Mouse (Mus musculus) thymus, postnatal 4 days (tissue): ENCODE results near the gene Neb.

Experiments used
- DNase-seq: peaks from one replicate; pipeline ENCODE4 v3.0.0; 2021

Neb gene

DNA sequence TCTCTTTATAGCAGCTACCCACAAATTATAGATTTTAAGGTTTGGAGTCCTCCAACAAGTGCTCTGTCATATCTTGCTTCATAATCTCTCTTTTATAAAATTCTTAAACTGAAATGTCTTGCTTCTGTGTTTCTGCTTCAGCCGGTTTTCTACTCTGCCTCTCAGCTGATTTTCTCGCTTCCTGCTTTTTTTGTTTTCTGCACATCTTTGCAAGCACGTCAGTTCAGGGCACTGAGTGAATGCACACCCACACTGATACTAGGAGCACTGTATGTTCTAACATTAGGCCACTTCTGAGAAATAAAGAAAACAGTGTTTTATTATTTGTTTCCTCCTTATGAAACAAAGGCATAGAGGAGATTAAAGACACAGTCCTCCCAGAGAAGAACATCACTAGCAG, 73.7 kb downstream of the Neb start:
- no peak for DNase-seq

- no peak for DNase-seq
These were observed 74.9 kb downstream of the Neb start for GRCm38 (mm10) chr2:52303405-52303804.

- no peak for DNase-seq
These were observed 80.3 kb downstream of the Neb start for GRCm38 (mm10) chr2:52297969-52298368.

DNA sequence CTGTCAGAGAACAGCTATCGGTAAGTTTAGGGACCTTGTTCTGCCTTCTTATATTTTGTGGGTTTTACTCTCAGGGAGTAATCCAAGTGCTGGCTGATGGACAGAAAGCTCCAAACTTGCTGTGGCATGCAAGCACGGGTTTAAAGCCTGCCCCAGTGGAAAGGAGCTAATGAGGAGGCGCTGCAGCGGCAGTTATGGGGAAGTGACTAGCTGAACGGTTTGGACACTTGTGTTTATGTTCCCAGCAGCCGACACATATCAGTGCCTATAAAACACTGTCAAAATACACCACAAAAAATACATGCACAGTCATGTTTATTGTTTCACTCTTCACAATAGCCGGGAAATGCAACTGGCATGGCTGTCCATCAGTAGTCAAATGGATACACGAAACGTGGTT, 81.5 kb downstream of the Neb start:
- DNase-seq = no peak

- no peak for DNase-seq
These were observed 90.8 kb downstream of the Neb start for GRCm38 (mm10) chr2:52287436-52287835.

- DNase-seq = no peak
These were observed 91.9 kb downstream of the Neb start for GRCm38 (mm10) chr2:52286421-52286820.

- no peak for DNase-seq
These were observed 106.1 kb downstream of the Neb start for GRCm38 (mm10) chr2:52272146-52272545.

GRCm38 (mm10) chr2:52270911-52271310, 107.4 kb downstream of the Neb start:
- DNase-seq = no peak

- DNase-seq = peak; percentile 23
These were observed 116.1 kb downstream of the Neb start for GRCm38 (mm10) chr2:52262149-52262548.

- no peak for DNase-seq
These were observed 126.2 kb downstream of the Neb start for GRCm38 (mm10) chr2:52252037-52252436.

- DNase-seq = no peak
These were observed 129.9 kb downstream of the Neb start for GRCm38 (mm10) chr2:52248316-52248826.

GRCm38 (mm10) chr2:52245091-52245490, 133.2 kb downstream of the Neb start:
- DNase-seq = no peak

- DNase-seq = no peak
These were observed 135.6 kb downstream of the Neb start for GRCm38 (mm10) chr2:52242691-52243090.

- DNase-seq = no peak
These were observed 140.4 kb downstream of the Neb start for GRCm38 (mm10) chr2:52237892-52238291.

GRCm38 (mm10) chr2:52227584-52227983, 150.7 kb downstream of the Neb start:
- no peak for DNase-seq

DNA sequence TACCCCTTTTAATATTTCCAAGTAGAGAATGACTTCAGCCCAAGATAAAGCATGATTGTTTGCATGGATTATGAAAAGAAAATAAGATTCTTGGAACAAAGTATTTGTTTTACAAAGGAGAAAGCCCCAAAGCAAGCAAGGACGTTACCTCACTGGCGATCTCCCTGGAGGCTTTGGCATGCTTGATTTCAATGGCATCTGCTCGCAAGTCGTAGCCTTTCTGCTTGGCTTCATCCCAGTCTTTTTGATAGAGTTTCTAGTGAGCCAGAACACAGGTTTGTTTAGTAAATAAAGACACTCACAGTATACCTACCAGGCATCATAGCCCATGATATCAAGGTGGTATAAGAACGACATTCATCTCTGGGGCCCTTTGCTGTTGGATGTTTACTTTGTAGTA, 153.9 kb downstream of the Neb start:
- no peak for DNase-seq

GRCm38 (mm10) chr2:52220074-52220473, 158.2 kb downstream of the Neb start:
- DNase-seq = peak; percentile 31

DNA sequence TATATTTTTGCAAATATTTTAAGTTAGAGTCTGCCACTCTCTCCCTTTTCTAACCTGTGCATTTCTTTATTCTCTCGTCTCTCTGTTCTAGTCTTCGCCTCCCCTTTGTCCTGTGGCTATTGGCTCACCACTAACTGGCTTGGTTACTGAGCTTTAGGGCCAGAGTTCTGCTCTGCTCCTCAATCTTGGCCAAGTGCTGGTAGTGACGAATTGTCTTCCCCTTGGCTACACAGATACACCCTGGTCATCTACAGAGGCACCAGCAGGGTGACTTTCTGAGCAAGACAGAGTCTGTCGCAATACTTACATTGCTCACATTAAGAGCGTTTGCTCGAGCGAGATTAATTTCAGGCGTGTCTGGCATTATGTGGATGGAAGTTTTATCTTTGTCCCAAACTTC, 162.3 kb downstream of the Neb start:
- no peak for DNase-seq

- DNase-seq = no peak
These were observed 165.7 kb downstream of the Neb start for GRCm38 (mm10) chr2:52212561-52212961.

- DNase-seq = no peak
These were observed 166.8 kb downstream of the Neb start for GRCm38 (mm10) chr2:52211358-52211899.

GRCm38 (mm10) chr2:52210685-52211084, 167.6 kb downstream of the Neb start:
- no peak for DNase-seq

DNA sequence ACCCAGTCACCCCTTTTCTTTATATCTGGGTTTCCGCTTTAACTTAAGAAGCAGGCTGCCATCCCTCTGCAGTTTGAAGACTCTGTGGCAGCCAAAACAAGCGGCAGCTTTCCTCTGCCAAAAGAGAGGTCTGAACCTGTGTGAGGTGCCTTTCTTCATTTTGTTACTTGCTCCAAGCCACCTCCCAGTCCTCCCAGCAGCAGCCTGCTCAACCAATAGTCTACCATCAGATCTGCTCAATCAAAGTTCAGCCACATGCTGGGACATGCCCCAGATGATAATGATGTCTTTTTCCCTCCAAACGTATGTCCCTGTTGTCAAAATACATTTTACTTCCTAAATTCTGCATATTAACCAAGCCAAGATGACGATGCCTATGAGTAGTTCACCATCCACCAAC, 173.3 kb downstream of the Neb start:
- no peak for DNase-seq

- DNase-seq = no peak
These were observed 184.6 kb downstream of the Neb start for GRCm38 (mm10) chr2:52193629-52194028.

DNA sequence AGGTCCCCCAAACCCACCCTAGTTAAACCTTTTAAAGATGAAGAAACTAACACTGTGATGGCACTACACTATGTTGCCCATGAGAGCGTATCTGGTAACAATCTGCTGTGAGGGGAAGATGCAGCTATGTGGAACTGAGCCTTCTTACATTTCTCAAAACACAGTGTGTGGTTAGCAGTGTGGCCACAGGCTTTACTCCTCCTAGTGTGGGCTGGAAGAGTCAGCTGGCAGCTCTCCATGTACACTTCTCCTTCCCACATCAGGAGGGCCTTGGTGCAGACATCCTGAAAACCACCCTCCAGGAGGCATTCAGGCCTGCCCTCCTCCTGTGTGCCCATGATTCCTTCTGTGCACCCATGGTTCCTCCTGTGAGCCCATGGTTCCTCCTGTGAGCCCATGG, 198.6 kb downstream of the Neb start:
- no peak for DNase-seq

DNA sequence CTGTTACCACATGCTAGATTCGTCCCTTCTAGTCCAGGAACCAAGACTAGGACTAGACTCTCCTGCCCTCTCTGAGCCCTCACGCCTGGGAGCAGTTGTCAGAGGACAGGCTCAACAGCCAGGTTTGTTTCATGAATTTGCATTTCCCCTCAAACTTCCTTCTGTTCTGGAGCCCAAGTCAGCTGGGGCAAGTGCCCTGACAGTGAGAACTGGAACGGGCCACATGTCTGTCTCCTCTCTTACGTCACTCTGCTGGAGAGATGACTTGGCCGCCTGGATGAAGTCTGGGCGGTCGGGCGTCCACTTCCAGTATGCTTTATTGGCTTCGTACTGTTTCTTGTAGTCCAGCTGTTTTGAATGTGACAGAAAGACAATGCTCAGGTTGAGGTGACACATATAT, 200.5 kb downstream of the Neb start:
- DNase-seq = peak; percentile 8

- no peak for DNase-seq
These were observed 201.1 kb downstream of the Neb start for GRCm38 (mm10) chr2:52177184-52177583.
